Mouse (Mus musculus): ENCODE measurements around the gene Gm9767. TPM values are rescaled to one million over a fixed set of nuclear protein-coding genes. Genes with fewer than 3 reads are reported as not detected.

Gm9767 gene
- not detected for total RNA-seq (2023)

DNA sequence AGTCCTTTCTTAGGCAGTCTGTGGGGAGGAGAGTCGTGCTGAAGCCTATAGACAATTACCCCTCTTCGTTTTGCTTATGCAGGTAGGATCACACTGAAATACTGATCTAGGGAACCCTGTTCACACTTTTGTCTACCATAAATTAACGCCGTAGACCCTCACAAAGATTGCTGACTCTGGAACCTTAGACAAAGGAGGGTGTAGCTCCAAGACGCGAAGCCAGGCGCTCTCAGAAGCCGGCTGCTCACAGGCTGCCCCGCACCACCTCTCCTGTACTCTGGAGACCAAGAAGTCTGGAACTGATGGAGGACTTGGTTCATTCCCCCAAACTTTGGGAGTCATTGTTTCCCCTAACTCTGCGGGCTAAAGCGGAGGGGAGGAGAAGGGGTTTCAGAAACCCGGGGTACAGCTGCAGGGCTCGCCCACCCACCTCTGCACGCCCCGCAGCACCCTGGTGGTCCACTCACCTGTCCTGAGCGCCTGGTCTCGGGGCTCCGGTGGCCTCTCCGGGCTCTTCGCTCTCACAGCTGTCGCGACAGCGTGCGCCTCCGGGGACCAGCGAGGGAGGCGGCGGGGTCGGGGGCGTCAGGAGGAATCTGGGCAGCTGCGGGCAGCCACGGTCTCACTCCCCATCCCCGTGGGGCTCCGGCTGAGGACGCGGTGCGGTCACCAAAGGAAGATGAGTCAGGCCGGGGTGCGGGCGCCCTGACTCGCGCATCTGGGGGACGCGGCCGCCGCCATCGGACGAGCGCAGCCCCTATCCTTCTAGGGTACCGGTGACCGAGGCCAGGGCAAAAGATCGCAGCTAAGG, at the start of gene Gm9767:
TSS of gene Gm9767 (plus strand) at position 585 of the 811 bp plus-strand sequence.

GRCm38 (mm10) chr10:26078521-26079142, 577 bp downstream of the Gm9767 start, which contains the start of gene Tmem200a:
Gene Tmem200a (minus strand): TSS chr10:26079052.

Other genes with a start within 250 kb of the Gm9767 start
- gene Tmem200a, start 797 bp downstream of the Gm9767 start, total RNA-seq (2023): 0.30 TPM
- 0.86 TPM for gene Samd3, start 151.5 kb downstream of the Gm9767 start, total RNA-seq (2023)

Measured in CD4-positive naive resting alpha-beta T cell, adult 57 days (primary cell).